Mouse (Mus musculus): ENCODE measurements around the gene Igf1r. TPM values are rescaled to one million over a fixed set of nuclear protein-coding genes. Genes with fewer than 3 reads are reported as not detected.

Gene Igf1r
- polyA plus RNA-seq, 1 experiment from 2014 or later, result 19.0 TPM

DNA sequence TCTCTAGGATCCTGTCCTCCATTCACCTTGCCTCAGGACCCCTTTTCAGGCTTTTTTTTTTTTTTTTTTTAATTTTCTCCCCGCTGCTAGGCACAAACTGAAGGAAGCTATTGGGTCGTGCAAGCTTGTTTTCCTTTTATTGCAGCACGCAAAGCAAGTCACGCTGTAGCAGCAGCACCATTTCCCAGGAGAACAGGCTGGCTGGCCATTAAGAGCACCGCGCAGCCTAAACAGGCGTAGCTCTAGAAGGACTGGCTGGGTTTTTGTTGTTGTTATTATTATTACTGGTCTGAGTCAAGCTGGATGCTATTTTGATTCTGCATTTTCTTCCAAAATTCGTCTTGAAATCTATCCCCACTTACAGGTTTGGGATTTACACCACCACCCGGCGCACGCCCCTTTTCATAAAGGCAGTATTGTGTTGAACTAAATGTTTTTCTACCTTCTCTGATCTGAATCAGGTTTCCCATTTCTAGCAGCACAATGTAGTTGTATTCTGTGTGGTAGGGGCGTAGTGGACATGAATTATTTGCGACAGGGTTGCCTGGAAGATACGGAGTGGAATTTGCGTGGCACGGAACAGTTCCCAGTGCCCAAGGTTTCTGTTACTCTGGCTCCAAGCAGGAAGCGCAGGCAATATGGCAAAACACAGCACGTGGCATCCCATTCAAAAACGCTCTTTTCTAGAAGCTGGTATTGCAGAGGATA is 177.1 kb downstream of the Igf1r start:
- H3K4me2 ChIP-seq, result peak overlapping the region; percentile 73
- H3K9ac ChIP-seq (replicated peaks), result peak overlapping the region; percentile 71
- H3K36me3 ChIP-seq, result no peaks in the 10 kb centered on the region
- H3K9me3 ChIP-seq (replicated peaks), result no peaks in the 10 kb centered on the region
- H3K27me3 ChIP-seq (replicated peaks), result no peaks in the 10 kb centered on the region
- under 1% methylated on average over 19 of the region's 19 CpGs for WGBS
- peaks cover 43% of the 10 kb centered on the region for H3K4me1 ChIP-seq
- peak; percentile 72 for ATAC-seq (ENCODE audit: low FRiP score)
- peak overlapping the region; percentile 98 for H3K27ac ChIP-seq (replicated peaks)
- H3K4me3 ChIP-seq (replicated peaks), result peak overlapping the region; percentile 57

DNA sequence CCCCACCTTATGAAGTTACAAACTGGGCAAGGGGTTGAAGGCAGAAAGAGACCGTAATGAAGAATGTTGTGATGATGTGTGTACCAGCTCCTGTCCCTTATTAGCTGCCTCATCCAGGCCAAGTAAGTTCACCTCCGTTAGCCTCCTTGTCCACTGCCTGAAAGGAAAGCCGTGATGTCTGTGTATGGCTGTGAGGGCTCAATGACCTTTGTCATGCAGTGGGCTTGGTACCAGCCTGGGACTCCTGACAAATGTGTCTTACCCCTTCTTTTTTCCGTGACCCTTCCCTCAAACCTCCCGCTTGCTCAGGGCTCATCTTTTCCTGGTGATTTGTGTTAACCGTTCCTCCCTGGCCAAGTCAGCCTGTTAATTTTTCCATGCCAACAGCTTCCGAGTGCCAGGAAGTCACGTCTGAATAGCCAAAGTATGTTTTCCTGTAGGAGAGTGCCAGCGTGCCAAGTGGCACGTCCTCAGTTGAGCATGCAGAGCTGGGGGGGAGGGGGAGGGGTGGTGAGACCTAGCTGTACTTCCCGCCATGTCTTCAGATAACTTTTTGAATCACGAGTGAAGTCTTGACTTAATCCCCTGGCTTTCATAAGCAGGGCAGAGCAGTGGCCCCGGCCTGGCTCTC is 178.4 kb downstream of the Igf1r start:
- Histone ChIP-seq H3K27ac (replicated peaks) (0 out of 2 replicates have a peak overlapping the region, but pooled peaks have one; percentile 98), H3K27me3 (replicated peaks) (no peaks in the 10 kb centered on the region), H3K36me3 (no peaks in the 10 kb centered on the region), H3K9me3 (replicated peaks) (no peaks in the 10 kb centered on the region), H3K4me2 (no peak overlapping the region), H3K4me3 (replicated peaks) (no peak overlapping the region), H3K9ac (replicated peaks) (no peak overlapping the region), H3K4me1 (peaks cover 43% of the 10 kb centered on the region)
- 62% methylated on average over 13 of the region's 13 CpGs for WGBS
- no peak for ATAC-seq (ENCODE audit: low FRiP score)

DNA sequence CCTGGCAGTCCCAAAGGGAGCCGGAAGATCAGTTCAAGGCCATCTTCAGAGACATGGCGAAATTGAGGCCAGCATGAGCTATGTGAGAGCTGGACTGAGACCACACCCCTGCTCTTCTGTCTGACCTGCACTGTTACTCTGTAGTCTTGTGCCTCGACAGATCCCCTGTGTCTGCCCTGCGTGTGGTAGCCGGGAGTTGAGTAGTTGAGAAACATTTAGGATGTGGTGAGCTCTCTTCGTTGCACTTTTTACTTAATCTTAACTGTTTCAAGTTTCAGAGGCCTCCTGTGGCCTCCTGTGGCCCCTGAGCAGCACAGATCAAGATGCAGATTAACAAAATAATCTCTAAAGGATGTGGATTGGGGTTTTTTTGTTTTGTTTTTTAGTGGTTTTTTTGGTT is 181.1 kb downstream of the Igf1r start:
- no peak overlapping the region for H3K9ac ChIP-seq (replicated peaks)
- no peak for ATAC-seq (ENCODE audit: low FRiP score)
- no peaks in the 10 kb centered on the region for H3K36me3 ChIP-seq
- no peaks in the 10 kb centered on the region for H3K27me3 ChIP-seq (replicated peaks)
- WGBS, result 52% methylated on average over 6 of the region's 6 CpGs
- no peaks in the 10 kb centered on the region for H3K9me3 ChIP-seq (replicated peaks)
- peaks cover 28% of the 10 kb centered on the region for H3K4me1 ChIP-seq
- H3K4me3 ChIP-seq (replicated peaks), result no peak overlapping the region
- H3K27ac ChIP-seq (replicated peaks), result no peak overlapping the region
- H3K4me2 ChIP-seq, result no peak overlapping the region

- H3K4me3 ChIP-seq (replicated peaks), result no peak overlapping the region
- H3K36me3 ChIP-seq, result no peaks in the 10 kb centered on the region
- WGBS, result 90% methylated on average over 16 of the region's 16 CpGs
- H3K9ac ChIP-seq (replicated peaks), result no peak overlapping the region
- no peaks in the 10 kb centered on the region for H3K9me3 ChIP-seq (replicated peaks)
- H3K27me3 ChIP-seq (replicated peaks), result no peaks in the 10 kb centered on the region
- no peak for ATAC-seq (ENCODE audit: low FRiP score)
- no peak overlapping the region for H3K4me2 ChIP-seq
- H3K4me1 ChIP-seq, result peaks cover 26% of the 10 kb centered on the region
- no peak overlapping the region for H3K27ac ChIP-seq (replicated peaks)
These were observed 182.3 kb downstream of the Igf1r start for GRCm38 (mm10) chr7:68134948-68135347.

DNA sequence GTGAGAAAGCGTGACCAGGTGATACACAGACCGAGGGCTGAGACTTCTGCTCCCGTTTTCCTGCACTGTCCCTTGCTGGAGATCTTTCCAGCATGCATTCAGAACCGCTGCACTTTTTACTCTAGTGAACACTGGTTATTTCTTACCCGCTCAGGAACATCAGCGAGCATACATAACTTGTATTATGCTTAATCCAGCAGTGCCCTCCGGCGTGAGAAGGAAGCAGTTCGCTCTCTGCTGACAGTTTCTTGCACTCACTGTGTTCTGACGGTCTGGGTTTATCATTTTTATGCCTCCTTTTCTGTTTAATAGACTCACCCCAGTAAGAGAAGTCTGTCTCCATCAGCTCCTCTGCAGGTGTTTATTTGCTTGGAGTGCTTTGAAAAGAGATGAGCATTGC is 183.4 kb downstream of the Igf1r start:
- H3K36me3 ChIP-seq, result no peaks in the 10 kb centered on the region
- ATAC-seq (ENCODE audit: low FRiP score), result no peak
- H3K9ac ChIP-seq (replicated peaks), result no peak overlapping the region
- no peak overlapping the region for H3K27ac ChIP-seq (replicated peaks)
- 65% methylated on average over 10 of the region's 10 CpGs for WGBS
- no peaks in the 10 kb centered on the region for H3K9me3 ChIP-seq (replicated peaks)
- no peak overlapping the region for H3K4me2 ChIP-seq
- peaks cover 15% of the 10 kb centered on the region for H3K4me1 ChIP-seq
- H3K27me3 ChIP-seq (replicated peaks), result no peaks in the 10 kb centered on the region
- no peak overlapping the region for H3K4me3 ChIP-seq (replicated peaks)

DNA sequence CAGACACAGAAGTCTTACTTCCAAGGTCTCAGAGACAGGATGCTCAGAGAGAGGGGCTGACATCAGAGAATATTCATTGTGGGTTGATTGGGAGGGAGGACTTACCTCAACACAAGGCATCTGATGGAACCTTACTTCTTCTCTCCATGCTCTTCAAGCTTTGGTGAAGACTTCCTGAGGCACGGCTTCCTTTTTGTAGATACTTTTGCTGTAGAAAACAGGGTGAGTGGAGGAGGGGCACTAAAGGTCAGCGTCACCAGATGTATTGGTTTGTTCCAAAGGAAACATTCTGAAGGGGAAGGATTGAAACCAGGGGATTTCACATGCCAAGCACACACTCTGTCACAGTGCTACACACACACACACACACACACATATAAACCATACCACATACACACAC is 186.8 kb downstream of the Igf1r start:
- 86% methylated on average over 2 of the region's 2 CpGs for WGBS
- no peaks in the 10 kb centered on the region for H3K27me3 ChIP-seq (replicated peaks)
- no peak for ATAC-seq (ENCODE audit: low FRiP score)

GRCm38 (mm10) chr7:68140041-68140807 is 187.6 kb downstream of the Igf1r start:
- no peak overlapping the region for H3K4me2 ChIP-seq
- no peaks in the 10 kb centered on the region for H3K9me3 ChIP-seq (replicated peaks)
- no peaks in the 10 kb centered on the region for H3K27me3 ChIP-seq (replicated peaks)
- H3K9ac ChIP-seq (replicated peaks), result no peak overlapping the region
- no peak overlapping the region for H3K27ac ChIP-seq (replicated peaks)
- WGBS, result 86% methylated on average over 11 of the region's 11 CpGs
- H3K4me1 ChIP-seq, result peaks cover 10% of the 10 kb centered on the region; the same call in 1 of the 2 replicates
- no peaks in the 10 kb centered on the region for H3K36me3 ChIP-seq
- H3K4me3 ChIP-seq (replicated peaks), result no peak overlapping the region
- ATAC-seq (ENCODE audit: low FRiP score), result no peak

More for the DNA sequence above, 186.8 kb downstream of the Igf1r start:
- Histone ChIP-seq H3K27ac (replicated peaks) (no peak overlapping the region), H3K9me3 (replicated peaks) (no peaks in the 10 kb centered on the region), H3K36me3 (no peaks in the 10 kb centered on the region), H3K9ac (replicated peaks) (no peak overlapping the region), H3K4me2 (no peak overlapping the region), H3K4me1 (peaks cover 10% of the 10 kb centered on the region; the same call in 1 of the 2 replicates), H3K4me3 (replicated peaks) (no peak overlapping the region)

DNA sequence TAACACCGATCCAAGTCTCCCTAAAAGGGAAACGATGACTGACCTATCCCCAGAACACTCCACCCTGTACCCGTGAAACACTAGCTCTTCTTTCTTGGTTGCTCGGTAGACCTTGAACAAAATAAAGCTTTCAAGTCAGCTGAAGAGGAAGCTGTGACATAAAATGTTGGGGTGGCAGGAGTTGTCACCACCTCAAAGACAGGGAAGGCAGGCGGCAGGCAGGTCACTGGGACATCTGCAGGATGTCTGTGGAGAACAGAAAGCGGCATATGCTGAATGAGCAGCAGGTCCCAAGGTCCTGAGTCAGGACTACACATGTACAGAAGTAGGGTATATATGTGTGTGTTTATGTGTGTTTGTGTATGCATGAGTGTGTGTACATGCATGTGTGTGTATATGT is 191.6 kb downstream of the Igf1r start:
- ATAC-seq (ENCODE audit: low FRiP score), result no peak
- WGBS, result 68% methylated on average over 6 of the region's 6 CpGs

GRCm38 (mm10) chr7:68148297-68149048 is 195.8 kb downstream of the Igf1r start:
- Histone ChIP-seq H3K36me3 (no peaks in the 10 kb centered on the region), H3K4me3 (replicated peaks) (no peak overlapping the region), H3K9me3 (replicated peaks) (no peaks in the 10 kb centered on the region), H3K4me2 (no peak overlapping the region; the same call in 1 of the 2 replicates), H3K27ac (replicated peaks) (no peak overlapping the region), H3K27me3 (replicated peaks) (no peaks in the 10 kb centered on the region), H3K9ac (replicated peaks) (no peak overlapping the region), H3K4me1 (peaks cover 25% of the 10 kb centered on the region)
- ATAC-seq (ENCODE audit: low FRiP score), result peak; percentile 28; the same call in 1 of the 2 replicates
- WGBS, result 43% methylated on average over 20 of the region's 20 CpGs

More for the DNA sequence above, 191.6 kb downstream of the Igf1r start:
- Histone ChIP-seq H3K4me1 (peaks cover 25% of the 10 kb centered on the region), H3K27ac (replicated peaks) (no peak overlapping the region), H3K4me3 (replicated peaks) (no peak overlapping the region), H3K9ac (replicated peaks) (no peak overlapping the region), H3K9me3 (replicated peaks) (no peaks in the 10 kb centered on the region), H3K36me3 (no peaks in the 10 kb centered on the region), H3K27me3 (replicated peaks) (no peaks in the 10 kb centered on the region), H3K4me2 (no peak overlapping the region)

- Histone ChIP-seq H3K9me3 (replicated peaks) (no peaks in the 10 kb centered on the region), H3K9ac (replicated peaks) (no peak overlapping the region), H3K27me3 (replicated peaks) (no peaks in the 10 kb centered on the region), H3K36me3 (no peaks in the 10 kb centered on the region), H3K4me1 (peaks cover 46% of the 10 kb centered on the region), H3K27ac (replicated peaks) (no peak overlapping the region), H3K4me2 (no peak overlapping the region), H3K4me3 (replicated peaks) (no peak overlapping the region)
- ATAC-seq (ENCODE audit: low FRiP score), result no peak
- 77% methylated on average over 5 of the region's 5 CpGs for WGBS
These were observed 199.3 kb downstream of the Igf1r start for GRCm38 (mm10) chr7:68151892-68152291.

- no peak overlapping the region for H3K4me3 ChIP-seq (replicated peaks)
- WGBS, result 90% methylated on average over 8 of the region's 8 CpGs
- H3K9me3 ChIP-seq (replicated peaks), result no peaks in the 10 kb centered on the region
- no peaks in the 10 kb centered on the region for H3K36me3 ChIP-seq
- H3K4me1 ChIP-seq, result peaks cover 51% of the 10 kb centered on the region
- no peak overlapping the region for H3K27ac ChIP-seq (replicated peaks)
- no peak for ATAC-seq (ENCODE audit: low FRiP score)
- H3K4me2 ChIP-seq, result no peak overlapping the region
- no peak overlapping the region for H3K9ac ChIP-seq (replicated peaks)
- no peaks in the 10 kb centered on the region for H3K27me3 ChIP-seq (replicated peaks)
These were observed 199.8 kb downstream of the Igf1r start for GRCm38 (mm10) chr7:68152458-68152857.

Data from neural tube, embryonic 15.5 days (tissue).